Mouse (Mus musculus) erythroblast, embryonic 14.5 days (primary cell): ENCODE data around the gene Ltbp1. TPM values are rescaled to one million over a fixed set of nuclear protein-coding genes. Genes with fewer than 3 reads are reported as not detected.

Experiments
- H3K27me3 ChIP-seq: 2 replicates; pipeline ENCODE4 v1.6.1; 2012; ENCODE audit warnings: inconsistent platforms; ENCODE audit not compliant: control insufficient read depth
- H3K36me3 ChIP-seq: 2 replicates; pipeline ENCODE4 v1.6.1; 2012; ENCODE audit warnings: mild to moderate bottlenecking, inconsistent platforms; ENCODE audit not compliant: control insufficient read depth
- H3K4me1 ChIP-seq: 2 replicates; pipeline ENCODE4 v1.6.1; 2012; ENCODE audit warnings: inconsistent platforms; ENCODE audit not compliant: control insufficient read depth
- H3K4me3 ChIP-seq: replicated peaks from 2 replicates; pipeline ENCODE3; 2012; ENCODE audit warnings: moderate library complexity, mild to moderate bottlenecking, inconsistent platforms
- H3K9me3 ChIP-seq: 2 replicates; pipeline ENCODE4 v1.6.1; 2012; ENCODE audit warnings: low read length, inconsistent platforms, mixed read lengths; ENCODE audit not compliant: control insufficient read depth
- GATA1 ChIP-seq: IDR thresholded peaks from 2 replicates; pipeline ENCODE4 v1.6.1; 2012; ENCODE audit warnings: low read length, inconsistent platforms, mixed read lengths
- TAL1 ChIP-seq: IDR thresholded peaks from 3 replicates; pipeline ENCODE4 v1.6.1; 2012; ENCODE audit warnings: low read length, inconsistent platforms, mixed read lengths
- polyA plus RNA-seq: library from polyadenylated mRNA; stranded (reverse); fragments of >175 nt; gene quantifications from 2 replicates; pipeline ENCODE4 v1.2.3, GENCODE M21; 2012

The Ltbp1 gene
- polyA plus RNA-seq, 1 experiment = 0.06 TPM

DNA sequence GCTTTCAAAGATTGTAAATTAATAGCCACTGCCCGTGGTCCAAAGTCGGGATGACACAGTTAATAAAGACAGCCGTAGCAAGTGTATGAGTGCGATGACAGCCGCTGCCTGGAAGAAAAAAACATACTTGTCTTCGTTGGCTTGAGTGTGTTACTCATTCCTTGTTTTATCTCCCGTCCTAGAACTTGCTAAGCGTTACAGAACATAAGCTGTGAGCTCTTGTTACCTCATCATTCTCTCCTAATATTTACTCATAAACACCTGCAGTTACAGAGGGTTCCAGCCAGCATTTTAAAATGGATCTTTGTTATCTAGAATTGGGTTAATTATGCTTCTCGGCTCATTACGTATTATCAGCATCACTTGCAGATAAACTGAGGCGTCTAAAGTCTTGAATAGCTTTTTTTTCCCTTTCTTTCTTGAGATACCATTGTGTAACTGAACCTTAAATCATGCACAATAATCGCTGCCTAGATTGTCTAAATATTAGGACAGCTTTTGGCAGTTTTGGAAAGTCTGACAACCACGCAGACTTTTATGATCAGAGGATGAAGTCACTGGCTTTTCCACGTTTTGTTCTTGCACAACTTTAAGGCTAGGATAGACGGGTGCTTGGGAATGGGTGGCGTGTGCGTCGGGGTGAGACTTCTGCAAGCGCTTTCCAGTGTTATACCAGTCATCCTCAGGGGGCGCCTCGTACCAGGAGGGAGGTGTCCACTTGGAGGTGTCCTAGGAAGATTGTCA, 28.7 kb downstream of the Ltbp1 start:
- TF ChIP-seq TAL1 = no peak
- TF ChIP-seq GATA1 = no peak
- Histone ChIP-seq H3K27me3 (no peaks in the 10 kb centered on the region), H3K4me1 (no peaks in the 10 kb centered on the region), H3K36me3 (no peaks in the 10 kb centered on the region), H3K9me3 (no peaks in the 10 kb centered on the region), H3K4me3 (no peak overlapping the region)

GRCm38 (mm10) chr17:75036881-75037280, 31.5 kb downstream of the Ltbp1 start:
- no peaks in the 10 kb centered on the region for H3K27me3 ChIP-seq
- H3K9me3 ChIP-seq = no peaks in the 10 kb centered on the region
- no peaks in the 10 kb centered on the region for H3K4me1 ChIP-seq
- no peak overlapping the region for H3K4me3 ChIP-seq
- TF ChIP-seq TAL1 = no peak
- no peak for TF ChIP-seq GATA1
- no peaks in the 10 kb centered on the region for H3K36me3 ChIP-seq

GRCm38 (mm10) chr17:75039017-75039416, 33.6 kb downstream of the Ltbp1 start:
- Histone ChIP-seq H3K4me1 (no peaks in the 10 kb centered on the region), H3K9me3 (no peaks in the 10 kb centered on the region), H3K27me3 (no peaks in the 10 kb centered on the region), H3K4me3 (no peak overlapping the region), H3K36me3 (no peaks in the 10 kb centered on the region)
- no peak for TF ChIP-seq TAL1
- no peak for TF ChIP-seq GATA1

DNA sequence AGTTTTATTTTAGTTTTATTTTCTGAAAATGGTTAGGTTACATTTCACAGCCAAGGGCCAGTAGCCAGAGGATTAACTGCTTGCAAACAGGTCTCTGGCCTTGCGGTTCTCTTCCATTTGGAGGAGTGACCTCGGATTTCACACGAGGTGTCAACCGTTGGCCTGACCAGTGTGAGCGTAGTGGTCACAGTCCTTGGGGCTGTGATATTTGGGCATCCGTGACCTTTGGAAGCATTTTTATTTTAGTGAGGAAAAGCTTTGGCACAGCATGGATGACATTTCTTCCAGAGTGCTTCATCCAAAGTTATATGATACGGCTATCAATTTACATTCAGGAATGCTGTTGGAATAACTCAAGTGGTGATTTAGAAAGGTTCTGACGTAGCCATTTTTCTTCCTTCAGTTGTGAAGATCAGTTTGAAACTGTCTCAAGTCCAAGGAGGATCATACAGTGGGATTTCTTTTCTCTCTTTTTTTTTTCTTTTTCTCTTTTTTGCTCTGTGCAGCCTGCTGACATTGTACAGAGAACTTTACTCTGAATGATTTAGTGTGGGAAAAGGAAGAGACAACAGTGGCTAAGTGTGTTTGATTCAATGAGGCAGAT, 44.1 kb downstream of the Ltbp1 start:
- no peak for TF ChIP-seq GATA1
- no peak for TF ChIP-seq TAL1
- Histone ChIP-seq H3K9me3 (no peaks in the 10 kb centered on the region), H3K4me3 (no peak overlapping the region), H3K4me1 (no peaks in the 10 kb centered on the region), H3K36me3 (no peaks in the 10 kb centered on the region), H3K27me3 (no peaks in the 10 kb centered on the region)

GRCm38 (mm10) chr17:75051440-75051925, 46.1 kb downstream of the Ltbp1 start:
- H3K9me3 ChIP-seq = no peaks in the 10 kb centered on the region
- H3K4me3 ChIP-seq = no peak overlapping the region
- H3K4me1 ChIP-seq = no peaks in the 10 kb centered on the region
- TF ChIP-seq TAL1 (no peak), GATA1 (no peak)
- H3K27me3 ChIP-seq = no peaks in the 10 kb centered on the region
- H3K36me3 ChIP-seq = no peaks in the 10 kb centered on the region

DNA sequence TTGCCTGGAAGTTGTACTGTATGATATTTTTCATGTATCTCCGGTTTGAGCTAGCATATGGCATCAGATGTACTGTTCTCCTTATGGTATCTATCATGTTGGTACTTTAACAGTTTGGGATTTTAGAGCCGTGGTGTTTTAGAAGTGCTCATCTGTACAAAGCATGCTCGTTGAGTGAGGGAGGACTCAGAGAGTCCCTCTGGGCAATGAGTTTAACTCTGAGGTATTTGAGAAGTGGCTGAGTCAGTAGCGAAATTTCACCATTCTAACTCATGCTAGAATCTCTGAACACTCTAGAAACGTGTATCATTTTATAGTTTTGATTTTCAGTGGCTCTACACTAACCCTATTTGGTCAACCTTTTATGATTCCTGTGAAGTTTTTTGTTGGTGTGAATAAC, 49.9 kb downstream of the Ltbp1 start:
- no peaks in the 10 kb centered on the region for H3K9me3 ChIP-seq
- H3K4me1 ChIP-seq = no peaks in the 10 kb centered on the region

DNA sequence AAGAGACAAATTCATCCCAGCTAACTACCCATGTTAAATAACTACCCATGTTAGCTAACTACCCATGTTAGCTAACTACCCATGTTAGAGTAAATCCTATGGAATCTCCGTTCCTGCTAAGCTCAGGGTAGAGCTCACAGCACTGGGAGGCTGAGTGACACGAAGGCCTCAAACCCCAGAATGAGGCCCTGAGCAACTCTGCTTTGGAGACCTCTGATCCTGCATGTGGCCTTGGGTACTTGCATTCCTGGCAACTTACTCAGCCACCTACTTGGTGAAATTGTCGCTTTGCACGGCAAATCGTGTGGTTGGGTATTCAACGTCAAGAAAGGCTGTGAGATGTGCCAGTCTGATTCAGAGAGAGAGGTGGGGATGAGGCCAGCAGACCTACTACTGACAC, 50.6 kb downstream of the Ltbp1 start:
- Histone ChIP-seq H3K36me3 (no peaks in the 10 kb centered on the region), H3K4me3 (no peak overlapping the region), H3K4me1 (no peaks in the 10 kb centered on the region), H3K27me3 (no peaks in the 10 kb centered on the region), H3K9me3 (no peaks in the 10 kb centered on the region)
- TF ChIP-seq GATA1 = no peak
- TF ChIP-seq TAL1 = no peak

More for the DNA sequence above, 49.9 kb downstream of the Ltbp1 start:
- H3K36me3 ChIP-seq = no peaks in the 10 kb centered on the region
- H3K4me3 ChIP-seq = no peak overlapping the region
- TF ChIP-seq TAL1 (no peak), GATA1 (no peak)
- no peaks in the 10 kb centered on the region for H3K27me3 ChIP-seq

DNA sequence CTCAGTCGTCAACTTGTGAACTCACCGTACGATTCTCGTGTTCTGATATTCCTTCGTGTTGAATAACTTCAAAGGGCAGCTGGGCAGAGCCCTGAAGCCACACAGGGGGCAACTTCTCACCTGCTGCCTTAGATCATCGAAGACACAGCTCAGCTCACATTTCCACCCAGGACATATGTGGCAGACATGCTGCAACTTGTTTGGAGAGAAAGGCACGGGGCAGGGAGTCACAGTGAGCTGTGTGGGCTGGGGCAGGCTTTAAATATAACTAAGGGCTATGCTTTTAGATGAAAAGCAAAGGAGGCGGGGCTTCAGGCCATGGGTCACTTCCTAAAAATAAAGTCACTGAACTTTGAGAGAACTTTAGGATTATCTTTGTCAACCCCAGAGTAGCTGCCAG, 51.3 kb downstream of the Ltbp1 start:
- H3K27me3 ChIP-seq = no peaks in the 10 kb centered on the region
- no peak overlapping the region for H3K4me3 ChIP-seq
- no peaks in the 10 kb centered on the region for H3K36me3 ChIP-seq
- no peaks in the 10 kb centered on the region for H3K4me1 ChIP-seq
- TF ChIP-seq TAL1 (no peak), GATA1 (no peak)
- no peaks in the 10 kb centered on the region for H3K9me3 ChIP-seq

GRCm38 (mm10) chr17:75066340-75066739, 61.0 kb downstream of the Ltbp1 start:
- TF ChIP-seq TAL1 (no peak), GATA1 (no peak)
- Histone ChIP-seq H3K36me3 (no peaks in the 10 kb centered on the region), H3K4me1 (peaks cover 6% of the 10 kb centered on the region), H3K9me3 (no peaks in the 10 kb centered on the region), H3K4me3 (no peak overlapping the region), H3K27me3 (no peaks in the 10 kb centered on the region)

- no peak overlapping the region for H3K4me3 ChIP-seq
- H3K36me3 ChIP-seq = no peaks in the 10 kb centered on the region
- TF ChIP-seq GATA1 (no peak), TAL1 (no peak)
- H3K9me3 ChIP-seq = no peaks in the 10 kb centered on the region
- peaks cover 16% of the 10 kb centered on the region for H3K4me1 ChIP-seq
- H3K27me3 ChIP-seq = no peaks in the 10 kb centered on the region
Observed at GRCm38 (mm10) chr17:75067314-75067713, 61.9 kb downstream of the Ltbp1 start.
